Mouse (Mus musculus): ENCODE data around the gene Wipi1.

DNA sequence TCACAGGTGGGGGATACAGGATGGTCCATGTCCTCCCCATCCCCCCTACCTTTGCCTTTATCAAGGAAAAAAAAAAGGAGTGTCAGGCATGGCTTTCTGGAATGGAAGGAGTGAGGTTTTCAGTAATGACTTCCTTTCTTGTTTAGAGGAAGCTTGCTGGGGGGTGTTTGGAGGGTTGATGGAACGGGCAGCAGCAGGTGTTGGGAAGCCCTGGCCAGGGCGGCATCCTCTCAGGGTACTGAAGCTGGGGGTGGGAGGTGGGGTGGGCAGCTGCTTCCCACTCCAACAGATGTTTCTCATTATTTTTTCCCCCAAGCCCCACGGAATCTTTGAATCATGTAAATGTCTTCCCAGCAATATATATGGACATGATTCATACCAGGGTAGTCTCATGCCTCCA is 50.3 kb downstream of the Wipi1 start:
- no peak for TF ChIP-seq POLR2A (IDR thresholded peaks at IDR 0.05; ENCODE audit: control insufficient read depth, low read depth, low read length)
- no peak for TF ChIP-seq CTCF (IDR thresholded peaks at IDR 0.05; ENCODE audit: control insufficient read depth, insufficient read depth, insufficient replicate concordance, low read depth, low read length)

Data from testis, adult 2 months (tissue).